Mouse (Mus musculus): Measurements from ENCODE around the gene Eef1akmt3. TPM values are rescaled to one million over a fixed set of nuclear protein-coding genes. Genes with fewer than 3 reads are reported as not detected.

Gene Eef1akmt3
- total RNA-seq, 1 experiment from 2014 or later: not detected

Other genes with a start within 250 kb of the Eef1akmt3 start
- 8.4 and 11.3 TPM in 2 replicates for gene Atp23, start 140.2 kb downstream of the Eef1akmt3 start, total RNA-seq (2017)
- gene Ctdsp2, start 62.8 kb downstream of the Eef1akmt3 start, total RNA-seq (2017): 33.9 and 42.8 TPM in 2 replicates
- not detected in 2 replicates for gene Avil, start 40.8 kb downstream of the Eef1akmt3 start, total RNA-seq (2017)
- gene Tsfm, start 10.7 kb downstream of the Eef1akmt3 start, total RNA-seq (2017): 40.2 and 42.3 TPM in 2 replicates
- 27.4 and 28.0 TPM in 2 replicates for gene Mettl1, start 99 bp downstream of the Eef1akmt3 start, total RNA-seq (2017)
- 0.14 TPM in 1 of 2 replicates, not detected in the other for gene Cyp27b1, start 6.7 kb upstream of the Eef1akmt3 start, total RNA-seq (2017)
- 0.23 TPM in 1 of 2 replicates, not detected in the other for gene March9, start 18.7 kb upstream of the Eef1akmt3 start, total RNA-seq (2017)
- 723 and 923 TPM in 2 replicates for gene Cdk4, start 22.0 kb upstream of the Eef1akmt3 start, total RNA-seq (2017)
- 49.9 and 62.2 TPM in 2 replicates for gene Tspan31, start 28.8 kb upstream of the Eef1akmt3 start, total RNA-seq (2017)
- 40.8 and 56.1 TPM in 2 replicates for gene Agap2, start 33.8 kb upstream of the Eef1akmt3 start, total RNA-seq (2017)
- 159 TPM in 2 replicates for gene Os9, start 79.6 kb upstream of the Eef1akmt3 start, total RNA-seq (2017)
- gene B4galnt1, start 123.7 kb upstream of the Eef1akmt3 start, total RNA-seq (2017): 56.5 TPM in 2 replicates
- gene Slc26a10, start 139.1 kb upstream of the Eef1akmt3 start, total RNA-seq (2017): 0.78 and 1.0 TPM in 2 replicates
- 9.7 and 16.4 TPM in 2 replicates for gene Arhgef25, start 148.6 kb upstream of the Eef1akmt3 start, total RNA-seq (2017)
- gene Dtx3, start 154.2 kb upstream of the Eef1akmt3 start, total RNA-seq (2017): 29.7 and 36.7 TPM in 2 replicates
- gene Pip4k2c, start 170.1 kb upstream of the Eef1akmt3 start, total RNA-seq (2017): 15.7 and 18.7 TPM in 2 replicates
- gene Kif5a, start 221.8 kb upstream of the Eef1akmt3 start, total RNA-seq (2017): 0.23 and 0.34 TPM in 2 replicates
- gene Dctn2, start 224.9 kb upstream of the Eef1akmt3 start, total RNA-seq (2017): 88.5 and 108 TPM in 2 replicates
- 5.2 and 8.7 TPM in 2 replicates for gene Mbd6, start 247.5 kb upstream of the Eef1akmt3 start, total RNA-seq (2017)

Data from common myeloid progenitor, adult 5-6 weeks (primary cell).